Mouse (Mus musculus) limb, embryonic 14.5 days (tissue): ENCODE results near the gene Mmp24. TPM values are rescaled to one million over a fixed set of nuclear protein-coding genes. Genes with fewer than 3 reads are reported as not detected.

Experiments used
- ATAC-seq: fragments of 200-750 bp; cut with Nextera tagmentation; 2 replicates; pipeline ENCODE4 v1.8.0; 2017; ENCODE audit warnings: low read depth, moderate number of reproducible peaks, moderate TSS enrichment; ENCODE audit not compliant: low FRiP score
- DNase-seq: peaks from one replicate; pipeline ENCODE4 v3.0.0-alpha.2; 2015; ENCODE audit warnings: low spot score
- H3K27ac ChIP-seq: fragments of 300-500 bp; sonication (generic); replicated peaks from 2 replicates; pipeline ENCODE4 v1.5.1; 2014; ENCODE audit warnings: low read depth, mild to moderate bottlenecking, low read length, moderate library complexity, mixed read lengths
- H3K27me3 ChIP-seq: fragments of 300-500 bp; sonication (generic); 2 replicates; pipeline ENCODE4 v1.6.1; 2014; ENCODE audit warnings: low read length, mixed read lengths; ENCODE audit not compliant: control insufficient read depth, insufficient read depth
- H3K36me3 ChIP-seq: fragments of 300-500 bp; sonication (generic); 2 replicates; pipeline ENCODE4 v1.6.1; 2014; ENCODE audit warnings: mild to moderate bottlenecking, low read length, moderate library complexity, mixed read lengths; ENCODE audit not compliant: control insufficient read depth, insufficient read depth
- H3K4me1 ChIP-seq: fragments of 300-500 bp; sonication (generic); 2 replicates; pipeline ENCODE4 v1.6.1; 2014; ENCODE audit warnings: antibody characterized with exemption, low read length, mixed read lengths; ENCODE audit not compliant: control insufficient read depth, insufficient read depth
- H3K4me2 ChIP-seq: fragments of 300-500 bp; sonication (generic); replicated peaks from 2 replicates; pipeline ENCODE4 v1.6.1; 2014; ENCODE audit warnings: low read depth, mild to moderate bottlenecking, low read length, moderate library complexity; ENCODE audit not compliant: severe bottlenecking
- H3K4me3 ChIP-seq: fragments of 300-500 bp; sonication (generic); replicated peaks from 2 replicates; pipeline ENCODE4 v1.5.1; 2014; ENCODE audit warnings: low read length
- H3K9ac ChIP-seq: fragments of 300-500 bp; sonication (generic); 2 replicates; pipeline ENCODE4 v1.6.1; 2014; ENCODE audit warnings: mild to moderate bottlenecking, low read depth, low read length, moderate library complexity; ENCODE audit not compliant: severe bottlenecking
- H3K9me3 ChIP-seq: fragments of 300-500 bp; sonication (generic); 2 replicates; pipeline ENCODE4 v1.6.1; 2016; ENCODE audit warnings: low read length; ENCODE audit not compliant: control insufficient read depth
- POLR2A ChIP-seq: fragments of 200-500 bp; IDR thresholded peaks from 2 replicates; pipeline ENCODE4 v1.8.0; 2012; ENCODE audit warnings: inconsistent platforms, mild to moderate bottlenecking, moderate library complexity, borderline replicate concordance; ENCODE audit not compliant: insufficient read depth, insufficient read length; ENCODE audit errors: extremely low read depth
- WGBS: fragments of 180-500 bp; shearing (Covaris S2); extraction: QIAGEN DNeasy Blood & Tissue Kit; methylation state at CpG from one replicate; pipeline ENCODE4 v1.1.7; 2014; 5-methylcytosine and 5-hydroxymethylcytosine counted together
- polyA plus RNA-seq, 2 experiments: library from polyadenylated mRNA; depleted of rRNA in 1 of 2; stranded (reverse) in 1 of 2; unstranded in 1 of 2; fragments of >200 nt; fragmentation: Nextera tagmentation in 1 of 2; extraction: Ambion mirVana in 1 of 2; gene quantifications; 2 replicates each; pipeline versions ENCODE4 v1.2.1 to v1.2.3; 2012 to 2014

Gene Mmp24
- polyA plus RNA-seq, 2 experiments, result 0.04 to 0.30 TPM

- Histone ChIP-seq H3K4me3 (no peak overlapping the region), H3K9me3 (no peaks in the 10 kb centered on the region), H3K36me3 (no peaks in the 10 kb centered on the region), H3K27ac (no peak overlapping the region), H3K9ac (no peak overlapping the region), H3K27me3 (peaks cover 43% of the 10 kb centered on the region), H3K4me2 (no peak overlapping the region), H3K4me1 (0 out of 2 replicates have a peak, but pooled peaks cover 3% of the 10 kb centered on the region)
- WGBS, result 64% methylated on average over 10 of the region's 10 CpGs
- DNase-seq, result no peak
- ATAC-seq, result no peak
- no peak for TF ChIP-seq POLR2A
Measured at GRCm38 (mm10) chr2:155776824-155777687, 1.9 kb downstream of the Mmp24 start.

GRCm38 (mm10) chr2:155777688-155777985 lies 2.5 kb downstream of the Mmp24 start:
- WGBS, result 75% methylated on average over 4 of the region's 4 CpGs
- DNase-seq (no peak), ATAC-seq (no peak)
- Histone ChIP-seq H3K4me3 (no peak overlapping the region), H3K27ac (no peak overlapping the region), H3K9me3 (no peaks in the 10 kb centered on the region), H3K4me2 (no peak overlapping the region), H3K27me3 (peaks cover 42% of the 10 kb centered on the region), H3K36me3 (no peaks in the 10 kb centered on the region), H3K4me1 (0 out of 2 replicates have a peak, but pooled peaks cover 3% of the 10 kb centered on the region), H3K9ac (no peak overlapping the region)
- TF ChIP-seq POLR2A, result no peak

GRCm38 (mm10) chr2:155778004-155778403 lies 2.9 kb downstream of the Mmp24 start:
- Histone ChIP-seq H3K4me3 (no peak overlapping the region), H3K4me2 (no peak overlapping the region), H3K9me3 (no peaks in the 10 kb centered on the region), H3K4me1 (0 out of 2 replicates have a peak, but pooled peaks cover 3% of the 10 kb centered on the region), H3K9ac (no peak overlapping the region), H3K27me3 (peaks cover 39% of the 10 kb centered on the region), H3K27ac (no peak overlapping the region), H3K36me3 (no peaks in the 10 kb centered on the region)
- DNase-seq (no peak), ATAC-seq (no peak)
- 72% methylated on average over 6 of the region's 6 CpGs for WGBS
- no peak for TF ChIP-seq POLR2A

GRCm38 (mm10) chr2:155779066-155779465 lies 3.9 kb downstream of the Mmp24 start:
- Histone ChIP-seq H3K27me3 (peaks cover 29% of the 10 kb centered on the region), H3K4me1 (0 out of 2 replicates have a peak, but pooled peaks cover 3% of the 10 kb centered on the region), H3K36me3 (no peaks in the 10 kb centered on the region), H3K27ac (no peak overlapping the region), H3K9me3 (no peaks in the 10 kb centered on the region), H3K4me3 (no peak overlapping the region), H3K4me2 (no peak overlapping the region), H3K9ac (no peak overlapping the region)
- TF ChIP-seq POLR2A, result no peak
- WGBS, result 41% methylated on average over 7 of the region's 7 CpGs
- no peak for DNase-seq
- ATAC-seq, result no peak

GRCm38 (mm10) chr2:155779506-155779905 lies 4.4 kb downstream of the Mmp24 start:
- DNase-seq (no peak), ATAC-seq (no peak)
- Histone ChIP-seq H3K36me3 (no peaks in the 10 kb centered on the region), H3K27ac (no peak overlapping the region), H3K4me1 (0 out of 2 replicates have a peak, but pooled peaks cover 3% of the 10 kb centered on the region), H3K4me3 (no peak overlapping the region), H3K9ac (no peak overlapping the region), H3K4me2 (no peak overlapping the region), H3K9me3 (no peaks in the 10 kb centered on the region), H3K27me3 (peaks cover 25% of the 10 kb centered on the region)
- WGBS, result 76% methylated on average over 3 of the region's 3 CpGs
- no peak for TF ChIP-seq POLR2A
